Mouse (Mus musculus) hindbrain, postnatal 0 days (tissue): Measurements from ENCODE around the gene Bbc3. TPM values are rescaled to one million over a fixed set of nuclear protein-coding genes. Genes with fewer than 3 reads are reported as not detected.
"Not testable (repeated sequence)": the region's sequence is repeated elsewhere in the genome, so short reads cannot be mapped to it uniquely, and the experiment has no call there.

Experiments used
- ATAC-seq: fragments of 200-750 bp; cut with Nextera tagmentation; 2 replicates; pipeline ENCODE4 v1.8.0; 2017; ENCODE audit warnings: mild to moderate bottlenecking, moderate TSS enrichment, moderate library complexity
- DNase-seq: peaks from one replicate; pipeline ENCODE4 v3.0.0-alpha.2; 2015; ENCODE audit warnings: low spot score
- H3K27ac ChIP-seq: fragments of 300-500 bp; sonication (generic); 2 replicates; pipeline ENCODE4 v1.5.1; 2014; ENCODE audit warnings: mild to moderate bottlenecking
- H3K27me3 ChIP-seq: fragments of 300-500 bp; sonication (generic); 2 replicates; pipeline ENCODE4 v1.6.1; 2014; ENCODE audit warnings: low read length, mixed read lengths; ENCODE audit not compliant: insufficient read depth
- H3K36me3 ChIP-seq: fragments of 300-500 bp; sonication (generic); 2 replicates; pipeline ENCODE4 v1.6.1; 2014; ENCODE audit warnings: low read length, mixed read lengths; ENCODE audit not compliant: insufficient read depth
- H3K4me1 ChIP-seq: fragments of 300-500 bp; sonication (generic); 2 replicates; pipeline ENCODE4 v1.6.1; 2014; ENCODE audit warnings: antibody characterized with exemption, low read length, mixed read lengths; ENCODE audit not compliant: insufficient read depth
- H3K4me2 ChIP-seq: fragments of 300-500 bp; sonication (generic); 2 replicates; pipeline ENCODE4 v1.6.1; 2014; ENCODE audit warnings: low read depth, mild to moderate bottlenecking, low read length, moderate library complexity, mixed read lengths
- H3K4me3 ChIP-seq: fragments of 300-500 bp; sonication (generic); 2 replicates; pipeline ENCODE4 v1.5.1; 2014; ENCODE audit warnings: low read length
- H3K9ac ChIP-seq: fragments of 300-500 bp; sonication (generic); replicated peaks from 2 replicates; pipeline ENCODE4 v1.6.1; 2014; ENCODE audit warnings: mild to moderate bottlenecking, low read length, moderate library complexity, mixed read lengths
- H3K9me3 ChIP-seq: fragments of 300-500 bp; sonication (generic); 2 replicates; pipeline ENCODE4 v1.6.1; 2016; ENCODE audit warnings: low read length, mixed read lengths
- CTCF ChIP-seq: IDR thresholded peaks from 2 replicates; pipeline ENCODE4 v1.5.1; 2016; ENCODE audit warnings: antibody characterized with exemption, control low read depth, low read depth
- WGBS: fragments of 180-500 bp; shearing (Covaris S2); extraction: QIAGEN DNeasy Blood & Tissue Kit; methylation state at CpG from one replicate; pipeline ENCODE4 v1.1.7; 2014; 5-methylcytosine and 5-hydroxymethylcytosine counted together
- polyA plus RNA-seq: library from polyadenylated mRNA; unstranded; fragments of >200 nt; fragmentation: Nextera tagmentation; extraction: Ambion mirVana; gene quantifications from 2 replicates; pipeline ENCODE4 v1.2.1, GENCODE M21; 2015
- total RNA-seq: library from RNA; depleted of rRNA; stranded (reverse); fragments of >200 nt; gene quantifications from 2 replicates; pipeline ENCODE4 v1.2.3, GENCODE M21; 2014

Gene Bbc3
- total and polyA plus RNA-seq, 2 experiments from 2014 or later, result 32.2 to 51.0 TPM

DNA sequence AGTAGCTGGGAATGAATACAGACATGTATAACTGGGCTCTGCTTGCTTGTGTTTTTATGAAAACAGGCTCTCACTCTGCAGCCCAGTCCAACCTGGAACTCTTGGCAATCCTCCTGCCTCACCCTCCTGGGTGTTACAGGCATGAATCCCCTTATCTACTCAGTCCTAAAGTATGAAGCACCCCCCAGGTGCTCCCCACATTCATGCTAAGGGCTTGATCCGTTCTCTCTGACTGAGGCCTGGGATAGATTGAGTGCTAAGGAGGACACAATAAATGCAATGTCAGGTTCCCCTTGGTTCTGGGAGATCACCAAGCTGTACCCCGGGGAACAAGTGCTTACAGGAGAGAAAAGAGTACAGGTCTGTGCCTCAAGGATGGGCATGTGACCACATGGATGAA is 10.6 kb upstream of the Bbc3 start:
- Histone ChIP-seq H3K9me3 (no peaks in the 10 kb centered on the region), H3K27me3 (no peaks in the 10 kb centered on the region), H3K36me3 (no peaks in the 10 kb centered on the region), H3K4me1 (peaks cover 7% of the 10 kb centered on the region; the same call in 1 of the 2 replicates), H3K27ac (peak overlapping the region; percentile 71; the same call in 1 of the 2 replicates), H3K9ac (no peak overlapping the region), H3K4me2 (no peak overlapping the region), H3K4me3 (no peak overlapping the region)
- TF ChIP-seq CTCF, result no peak
- no peak for ATAC-seq
- 65% methylated on average over 2 of the region's 2 CpGs for WGBS
- DNase-seq, result no peak

DNA sequence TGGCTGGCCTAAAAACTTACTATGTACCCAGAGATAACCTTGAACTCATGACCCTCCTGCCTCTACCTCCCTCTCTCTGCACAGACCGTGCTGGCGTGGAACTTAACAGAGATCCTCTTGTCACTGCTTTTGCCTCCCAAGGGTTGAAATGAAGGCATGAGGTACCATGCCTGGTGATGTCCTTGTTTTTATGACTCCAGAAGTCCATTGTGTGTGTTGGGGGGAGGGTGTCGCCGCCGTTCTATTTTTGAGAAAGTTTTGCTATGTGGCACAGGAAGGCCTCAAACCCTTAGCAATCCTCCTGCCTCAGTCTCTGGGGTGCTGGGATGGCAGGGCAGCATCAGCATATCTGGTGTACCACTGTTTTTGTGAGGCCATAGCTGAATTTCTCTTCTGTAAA is 9.3 kb upstream of the Bbc3 start:
- Histone ChIP-seq H3K4me2 (peak overlapping the region; percentile 63), H3K4me1 (peaks cover 7% of the 10 kb centered on the region; the same call in 1 of the 2 replicates), H3K4me3 (peak overlapping the region; percentile 37; the same call in 1 of the 2 replicates), H3K9me3 (no peaks in the 10 kb centered on the region), H3K36me3 (no peaks in the 10 kb centered on the region), H3K27ac (peak overlapping the region; percentile 63), H3K9ac (peak overlapping the region; percentile 45; the same call in 1 of the 2 replicates), H3K27me3 (no peaks in the 10 kb centered on the region)
- no peak for DNase-seq
- no peak for ATAC-seq
- WGBS, result 73% methylated on average over 5 of the region's 5 CpGs
- TF ChIP-seq CTCF, result no peak

DNA sequence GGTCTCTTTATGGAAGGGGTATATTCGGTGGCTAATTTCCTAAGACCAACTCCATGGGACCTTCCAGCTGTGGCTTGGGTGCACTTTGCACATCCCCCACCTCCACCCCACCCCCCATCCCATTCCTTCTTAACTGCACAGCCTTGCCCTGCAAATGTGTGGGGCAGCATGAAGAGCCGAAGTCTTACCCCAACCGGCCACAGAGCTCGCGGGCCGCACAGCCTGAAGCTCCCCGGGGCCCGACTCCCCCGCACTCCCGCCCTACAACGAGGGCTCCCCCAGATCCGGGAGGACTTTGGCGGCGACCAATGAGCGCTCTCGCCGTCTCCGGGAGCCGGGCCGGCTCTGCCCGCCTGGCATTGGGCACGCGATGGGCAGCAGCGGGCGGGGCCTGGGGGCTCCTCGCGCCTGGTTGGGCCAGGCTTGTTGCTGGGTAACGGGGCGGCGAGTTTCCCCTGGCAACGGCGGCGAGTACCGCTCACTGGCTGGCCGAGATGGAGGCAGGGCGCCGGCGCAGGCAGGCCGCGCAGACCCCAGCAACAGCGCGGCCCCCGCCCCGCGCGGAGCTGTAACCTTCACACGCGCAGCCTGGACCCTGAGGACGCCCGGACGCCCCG is 8.7 kb upstream of the Bbc3 start:
- no peaks in the 10 kb centered on the region for H3K36me3 ChIP-seq
- H3K4me1 ChIP-seq, result peaks cover 7% of the 10 kb centered on the region; the same call in 1 of the 2 replicates
- H3K9ac ChIP-seq, result peak overlapping the region; percentile 45
- no peak for TF ChIP-seq CTCF
- no peaks in the 10 kb centered on the region for H3K27me3 ChIP-seq
- DNase-seq (peak; percentile 97), ATAC-seq (peak; percentile 93)
- H3K4me2 ChIP-seq, result peak overlapping the region; percentile 63
- H3K4me3 ChIP-seq, result peak overlapping the region; percentile 37
- H3K9me3 ChIP-seq, result no peaks in the 10 kb centered on the region
- peak overlapping the region; percentile 72 for H3K27ac ChIP-seq
- 1% methylated on average over 51 of the region's 52 CpGs for WGBS

DNA sequence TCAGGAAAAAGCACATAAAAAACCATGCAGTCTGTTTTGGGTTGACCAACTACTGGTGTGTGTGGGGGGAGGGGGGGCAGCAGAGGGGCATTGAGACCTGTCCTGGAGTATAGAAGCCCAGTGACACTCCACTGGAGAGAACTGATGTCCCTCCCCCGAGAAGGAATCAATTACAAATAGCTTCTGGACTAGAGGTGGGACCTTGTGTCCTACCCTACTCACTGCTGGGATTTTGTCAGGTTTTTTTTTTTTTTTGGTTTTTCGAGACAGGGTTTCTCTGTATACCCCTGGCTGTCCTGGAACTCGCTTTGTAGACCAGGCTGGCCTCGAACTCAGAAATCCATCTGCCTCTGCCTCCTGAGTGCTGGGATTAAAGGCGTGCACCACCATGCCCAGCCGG is 1.1 kb upstream of the Bbc3 start:
- H3K9me3 ChIP-seq, H3K4me2 ChIP-seq, H3K27ac ChIP-seq, H3K27me3 ChIP-seq, H3K36me3 ChIP-seq, H3K4me3 ChIP-seq, H3K4me1 ChIP-seq, DNase-seq, H3K9ac ChIP-seq, ATAC-seq: not testable (repeated sequence)
- 72% methylated on average over 6 of the region's 6 CpGs for WGBS

DNA sequence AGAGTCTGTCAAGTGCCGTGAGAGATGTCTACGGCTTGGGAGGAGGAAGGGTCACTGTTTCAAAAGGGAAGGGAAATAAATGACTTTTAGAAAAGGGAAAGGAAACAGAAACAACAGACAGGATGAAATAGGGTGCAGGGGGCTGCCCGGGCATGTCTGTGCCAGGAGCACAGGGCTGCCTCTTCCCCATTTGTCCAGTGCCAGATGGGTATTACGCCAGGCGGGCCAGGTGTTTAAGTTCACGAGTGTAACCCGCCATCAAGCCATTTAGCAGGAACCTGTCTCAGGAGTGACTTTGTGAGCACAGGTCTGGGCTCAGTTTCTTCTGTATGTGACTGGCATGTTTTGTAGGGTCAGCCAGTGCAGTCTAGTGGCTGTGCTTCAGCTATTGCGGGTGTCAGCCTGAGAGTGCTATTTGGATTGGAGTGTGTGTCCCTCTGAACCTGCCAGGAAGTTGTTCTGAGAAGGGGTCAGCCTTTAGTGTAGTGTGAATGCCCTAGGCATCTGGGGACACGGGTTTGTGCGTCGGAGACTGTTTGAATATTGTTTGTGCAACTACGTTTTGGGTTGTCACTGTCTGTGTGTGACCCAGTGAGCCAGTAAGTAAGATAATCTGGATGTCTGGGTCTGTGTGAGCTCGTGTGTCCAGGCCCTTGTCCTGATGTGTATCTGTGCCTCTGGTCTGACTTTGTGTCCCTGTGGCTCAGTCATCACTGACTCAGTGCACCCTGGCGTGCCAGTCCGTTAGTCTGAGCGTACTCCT is 543 bp downstream of the Bbc3 start:
- WGBS, result 31% methylated on average over 16 of the region's 16 CpGs
- Histone ChIP-seq H3K9me3 (no peaks in the 10 kb centered on the region), H3K4me3 (peak overlapping the region; percentile 60), H3K36me3 (no peaks in the 10 kb centered on the region), H3K9ac (peak overlapping the region; percentile 57), H3K27ac (peak overlapping the region; percentile 65; the same call in 1 of the 2 replicates), H3K4me1 (peaks cover 13% of the 10 kb centered on the region), H3K4me2 (peak overlapping the region; percentile 92), H3K27me3 (no peaks in the 10 kb centered on the region)
- ATAC-seq, result no peak
- peak; percentile 6 for DNase-seq
- TF ChIP-seq CTCF, result no peak

DNA sequence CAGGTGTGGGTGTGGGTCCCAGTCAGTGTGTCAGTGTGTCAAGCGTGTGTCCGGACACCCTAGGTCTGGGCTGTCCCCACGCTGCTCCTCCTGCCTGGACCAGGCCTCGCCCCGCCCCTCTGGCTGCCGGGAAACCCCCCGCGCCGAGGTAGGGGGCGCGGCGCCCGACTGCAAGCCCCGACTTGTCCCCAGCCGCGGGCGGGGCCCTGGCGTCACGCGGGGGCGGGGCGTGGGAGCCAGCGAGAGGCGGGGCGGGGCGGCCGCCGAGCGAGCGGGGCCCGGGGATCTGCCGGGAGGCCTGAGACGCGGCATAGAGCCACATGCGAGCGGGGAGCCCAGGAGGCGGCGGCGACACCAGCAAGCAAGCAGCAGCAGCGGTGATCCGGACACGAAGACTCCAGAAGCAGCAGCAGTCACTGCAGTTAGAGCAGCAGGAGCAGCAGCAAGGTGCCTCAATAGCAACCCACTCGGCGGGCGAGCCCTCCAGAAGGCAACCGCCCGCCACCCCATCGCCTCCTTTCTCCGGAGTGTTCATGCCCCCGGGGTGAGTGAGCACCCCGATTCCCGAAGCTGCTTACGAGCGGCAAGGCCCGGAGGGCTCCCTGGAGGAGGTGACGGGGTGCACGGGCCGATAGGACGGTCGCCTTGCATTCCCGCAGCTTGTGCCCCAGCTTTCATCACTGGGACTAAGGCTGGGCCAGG is 1.3 kb downstream of the Bbc3 start:
- no peaks in the 10 kb centered on the region for H3K27me3 ChIP-seq
- H3K36me3 ChIP-seq, result no peaks in the 10 kb centered on the region
- H3K4me3 ChIP-seq, result peak overlapping the region; percentile 60
- no peak for TF ChIP-seq CTCF
- WGBS, result 2% methylated on average over 59 of the region's 61 CpGs
- H3K27ac ChIP-seq, result peak overlapping the region; percentile 65
- ATAC-seq, result peak; percentile 32
- H3K9ac ChIP-seq, result peak overlapping the region; percentile 57
- H3K9me3 ChIP-seq, result no peaks in the 10 kb centered on the region
- peaks cover 13% of the 10 kb centered on the region for H3K4me1 ChIP-seq
- peak overlapping the region; percentile 92 for H3K4me2 ChIP-seq
- DNase-seq, result peak; percentile 87
